Mouse (Mus musculus) heart, embryonic 14.5 days (tissue): ENCODE data around the gene Hebp1. TPM values are rescaled to one million over a fixed set of nuclear protein-coding genes. Genes with fewer than 3 reads are reported as not detected.

Source experiments
- ATAC-seq: fragments of 200-750 bp; cut with Nextera tagmentation; 2 replicates; pipeline ENCODE4 v1.8.0; 2017; ENCODE audit warnings: low read depth, moderate TSS enrichment; ENCODE audit not compliant: insufficient number of reproducible peaks, insufficient read depth, low FRiP score
- H3K27ac ChIP-seq, 2 experiments: fragments of 200-500 bp in 1 of 2; fragments of 300-500 bp in 1 of 2; sonication (generic) in 1 of 2; replicated peaks in 1 of 2; 2 replicates each; pipeline ENCODE4 v1.5.1; 2012 to 2014; ENCODE audit warnings: low read depth in 2 of 2, low read length in 2 of 2, control low read depth in 1 of 2, mild to moderate bottlenecking in 1 of 2, mixed read lengths in 1 of 2; ENCODE audit not compliant: control insufficient read depth in 1 of 2, insufficient read depth in 1 of 2
- H3K27me3 ChIP-seq: fragments of 300-500 bp; sonication (generic); 2 replicates; pipeline ENCODE4 v1.6.1; 2014; ENCODE audit warnings: mild to moderate bottlenecking, low read length, control low read depth; ENCODE audit not compliant: control insufficient read depth, insufficient read depth
- H3K36me3 ChIP-seq: fragments of 300-500 bp; sonication (generic); 2 replicates; pipeline ENCODE4 v1.6.1; 2014; ENCODE audit warnings: mild to moderate bottlenecking, control low read depth, low read length, mixed read lengths; ENCODE audit not compliant: control insufficient read depth, insufficient read depth
- H3K4me1 ChIP-seq, 2 experiments: fragments of 200-500 bp in 1 of 2; fragments of 300-500 bp in 1 of 2; sonication (generic) in 1 of 2; 2 replicates each; pipeline ENCODE4 v1.6.1; 2012 to 2014; ENCODE audit warnings: low read length in 2 of 2, control low read depth in 1 of 2, mixed read lengths in 1 of 2; ENCODE audit not compliant: control insufficient read depth in 2 of 2, insufficient read depth in 2 of 2
- H3K4me2 ChIP-seq: fragments of 300-500 bp; sonication (generic); 2 replicates; pipeline ENCODE4 v1.6.1; 2014; ENCODE audit warnings: mild to moderate bottlenecking, low read length
- H3K4me3 ChIP-seq, 2 experiments: fragments of 200-500 bp in 1 of 2; fragments of 300-500 bp in 1 of 2; sonication (generic) in 1 of 2; 2 replicates each; pipeline ENCODE4 v1.5.1; 2012 to 2014; ENCODE audit warnings: low read length in 2 of 2, mild to moderate bottlenecking in 2 of 2, control low read depth in 1 of 2, low read depth in 1 of 2, moderate library complexity in 1 of 2; ENCODE audit not compliant: control insufficient read depth in 1 of 2, insufficient read depth in 1 of 2
- H3K9ac ChIP-seq: fragments of 300-500 bp; sonication (generic); 2 replicates; pipeline ENCODE4 v1.6.1; 2014; ENCODE audit warnings: mild to moderate bottlenecking, low read length
- H3K9me3 ChIP-seq: fragments of 300-500 bp; sonication (generic); 2 replicates; pipeline ENCODE4 v1.6.1; 2016; ENCODE audit warnings: low read length, control low read depth; ENCODE audit not compliant: control insufficient read depth
- WGBS: fragments of 180-500 bp; shearing (Covaris S2); extraction: QIAGEN DNeasy Blood & Tissue Kit; methylation state at CpG from one replicate; pipeline ENCODE4 v1.1.7; 2014; 5-methylcytosine and 5-hydroxymethylcytosine counted together
- polyA plus RNA-seq: library from polyadenylated mRNA; unstranded; fragments of >200 nt; fragmentation: Nextera tagmentation; extraction: Ambion mirVana; gene quantifications from 2 replicates; pipeline ENCODE4 v1.2.1, GENCODE M21; 2014

Gene Hebp1
- polyA plus RNA-seq, 1 experiment from 2014 or later, result 9.2 TPM

GRCm38 (mm10) chr6:135118183-135118582 is 79.6 kb downstream of the Hebp1 start, which contains the start of gene Gprc5d:
Gprc5d (minus strand) TSS chr6:135118283.
- no peaks in the 10 kb centered on the region for H3K4me1 ChIP-seq
- H3K36me3 ChIP-seq, result no peaks in the 10 kb centered on the region
- ATAC-seq, result no peak
- no peaks in the 10 kb centered on the region for H3K27me3 ChIP-seq
- 74% methylated on average over 5 of the region's 5 CpGs for WGBS
- H3K4me2 ChIP-seq, result no peak within 1 kb of the TSS
- no peaks in the 10 kb centered on the region for H3K9me3 ChIP-seq
- no peak within 1 kb of the TSS for H3K9ac ChIP-seq
- H3K4me3 ChIP-seq, result no peak within 1 kb of the TSS
- no peak within 1 kb of the TSS for H3K27ac ChIP-seq

- Histone ChIP-seq H3K9me3 (no peaks in the 10 kb centered on the region), H3K4me3 (no peak overlapping the region), H3K9ac (no peak overlapping the region), H3K36me3 (no peaks in the 10 kb centered on the region), H3K4me2 (no peak overlapping the region), H3K4me1 (no peaks in the 10 kb centered on the region), H3K27ac (no peak overlapping the region), H3K27me3 (no peaks in the 10 kb centered on the region)
- WGBS, result 85% methylated on average over 8 of the region's 8 CpGs
- no peak for ATAC-seq
Observed at GRCm38 (mm10) chr6:135116479-135116878, 81.3 kb downstream of the Hebp1 start.

GRCm38 (mm10) chr6:135113114-135113436 is 84.7 kb downstream of the Hebp1 start:
- Histone ChIP-seq H3K36me3 (no peaks in the 10 kb centered on the region), H3K4me3 (no peak overlapping the region), H3K27ac (no peak overlapping the region), H3K27me3 (no peaks in the 10 kb centered on the region), H3K9ac (no peak overlapping the region), H3K4me1 (no peaks in the 10 kb centered on the region), H3K4me2 (no peak overlapping the region), H3K9me3 (no peaks in the 10 kb centered on the region)
- 23% methylated on average over 6 of the region's 6 CpGs for WGBS
- no peak for ATAC-seq

GRCm38 (mm10) chr6:135112411-135113113 is 85.3 kb downstream of the Hebp1 start:
- no peak overlapping the region for H3K9ac ChIP-seq
- 25% methylated on average over 7 of the region's 7 CpGs for WGBS
- no peak for ATAC-seq

GRCm38 (mm10) chr6:135107014-135107413 is 90.8 kb downstream of the Hebp1 start:
- ATAC-seq, result no peak
- H3K9me3 ChIP-seq, result no peaks in the 10 kb centered on the region
- H3K4me2 ChIP-seq, result no peak overlapping the region
- H3K36me3 ChIP-seq, result no peaks in the 10 kb centered on the region
- whole genome bisulfite sequencing, result 85% methylated on average over 6 of the region's 6 CpGs
- H3K27me3 ChIP-seq, result no peaks in the 10 kb centered on the region
- no peak overlapping the region for H3K4me3 ChIP-seq
- no peaks in the 10 kb centered on the region for H3K4me1 ChIP-seq
- H3K9ac ChIP-seq, result no peak overlapping the region
- no peak overlapping the region for H3K27ac ChIP-seq

More at GRCm38 (mm10) chr6:135112411-135113113, 85.3 kb downstream of the Hebp1 start:
- H3K4me1 ChIP-seq, result no peaks in the 10 kb centered on the region
- no peaks in the 10 kb centered on the region for H3K36me3 ChIP-seq
- no peaks in the 10 kb centered on the region for H3K9me3 ChIP-seq
- H3K4me3 ChIP-seq, result no peak overlapping the region
- no peak overlapping the region for H3K4me2 ChIP-seq
- H3K27ac ChIP-seq, result no peak overlapping the region
- no peaks in the 10 kb centered on the region for H3K27me3 ChIP-seq

- Histone ChIP-seq H3K9ac (no peak overlapping the region), H3K4me3 (no peak overlapping the region), H3K36me3 (no peaks in the 10 kb centered on the region), H3K4me1 (no peaks in the 10 kb centered on the region), H3K9me3 (no peaks in the 10 kb centered on the region), H3K27ac (no peak overlapping the region), H3K4me2 (no peak overlapping the region), H3K27me3 (no peaks in the 10 kb centered on the region)
- 62% methylated on average over 5 of the region's 5 CpGs for WGBS
- no peak for ATAC-seq
Observed at GRCm38 (mm10) chr6:135102736-135103303, 95.0 kb downstream of the Hebp1 start.

GRCm38 (mm10) chr6:135100787-135101472 is 96.9 kb downstream of the Hebp1 start:
- no peaks in the 10 kb centered on the region for H3K36me3 ChIP-seq

More at GRCm38 (mm10) chr6:135100787-135101472, 96.9 kb downstream of the Hebp1 start:
- ATAC-seq, result no peak
- no peak overlapping the region for H3K4me3 ChIP-seq
- H3K4me2 ChIP-seq, result no peak overlapping the region
- no peak overlapping the region for H3K9ac ChIP-seq
- 79% methylated on average over 15 of the region's 15 CpGs for WGBS
- no peak overlapping the region for H3K27ac ChIP-seq
- no peaks in the 10 kb centered on the region for H3K4me1 ChIP-seq
- H3K9me3 ChIP-seq, result no peaks in the 10 kb centered on the region
- no peaks in the 10 kb centered on the region for H3K27me3 ChIP-seq
